Mouse (Mus musculus): ENCODE data around the gene Klf15. TPM values are rescaled to one million over a fixed set of nuclear protein-coding genes. Genes with fewer than 3 reads are reported as not detected.

Klf15 gene
- total RNA-seq, 2 experiments from 2014 or later, result 32.2 to 52.2 TPM

- peak; percentile 78 to 82 for DNase-seq (ENCODE audit: low spot score in 2 of 2)
Observed at GRCm38 (mm10) chr6:90463228-90463862, 969 bp downstream of the Klf15 start.

GRCm38 (mm10) chr6:90463890-90464421 lies 1.6 kb downstream of the Klf15 start:
- no peak for DNase-seq (ENCODE audit: low spot score in 2 of 2)

- no peak for DNase-seq (ENCODE audit: low spot score in 2 of 2)
Observed at GRCm38 (mm10) chr6:90465028-90465640, 2.8 kb downstream of the Klf15 start.

GRCm38 (mm10) chr6:90466079-90466478 lies 3.7 kb downstream of the Klf15 start:
- DNase-seq (ENCODE audit: low spot score in 2 of 2), result peak; percentile 26 to 50

- DNase-seq (ENCODE audit: low spot score in 2 of 2), result no peak
Observed at GRCm38 (mm10) chr6:90466847-90467410, 4.6 kb downstream of the Klf15 start.

- no peak for DNase-seq (ENCODE audit: low spot score in 2 of 2)
Observed at GRCm38 (mm10) chr6:90468216-90468615, 5.8 kb downstream of the Klf15 start.

GRCm38 (mm10) chr6:90469041-90469440 lies 6.7 kb downstream of the Klf15 start:
- DNase-seq (ENCODE audit: low spot score in 2 of 2), result no peak

GRCm38 (mm10) chr6:90470255-90470654 lies 7.9 kb downstream of the Klf15 start:
- no peak for DNase-seq (ENCODE audit: low spot score in 2 of 2)

GRCm38 (mm10) chr6:90470947-90471541 lies 8.7 kb downstream of the Klf15 start:
- DNase-seq (ENCODE audit: low spot score in 2 of 2), result no peak

GRCm38 (mm10) chr6:90472079-90472478 lies 9.7 kb downstream of the Klf15 start:
- no peak for DNase-seq (ENCODE audit: low spot score in 2 of 2)

GRCm38 (mm10) chr6:90472697-90473096 lies 10.3 kb downstream of the Klf15 start:
- no peak for DNase-seq (ENCODE audit: low spot score in 2 of 2)

- DNase-seq (ENCODE audit: low spot score in 2 of 2), result no peak
Observed at GRCm38 (mm10) chr6:90473630-90474360, 11.4 kb downstream of the Klf15 start.

GRCm38 (mm10) chr6:90474361-90474750 lies 12.0 kb downstream of the Klf15 start:
- no peak for DNase-seq (ENCODE audit: low spot score in 2 of 2)

GRCm38 (mm10) chr6:90475176-90475853 lies 12.9 kb downstream of the Klf15 start:
- DNase-seq (ENCODE audit: low spot score in 2 of 2), result no peak

GRCm38 (mm10) chr6:90475854-90476212 lies 13.5 kb downstream of the Klf15 start:
- no peak for DNase-seq (ENCODE audit: low spot score in 2 of 2)

- no peak for DNase-seq (ENCODE audit: low spot score in 2 of 2)
Observed at GRCm38 (mm10) chr6:90476941-90477518, 14.7 kb downstream of the Klf15 start.

- no peak for DNase-seq (ENCODE audit: low spot score in 2 of 2)
Observed at GRCm38 (mm10) chr6:90484249-90484648, 21.9 kb downstream of the Klf15 start.

- DNase-seq (ENCODE audit: low spot score in 2 of 2), result no peak
Observed at GRCm38 (mm10) chr6:90484876-90485275, 22.5 kb downstream of the Klf15 start.

GRCm38 (mm10) chr6:90486176-90486921 lies 24.0 kb downstream of the Klf15 start, which contains the start of gene Aldh1l1:
Aldh1l1 (plus strand) TSS chr6:90486427.
- no peak for DNase-seq (ENCODE audit: low spot score in 2 of 2)

GRCm38 (mm10) chr6:90487531-90487930 lies 25.2 kb downstream of the Klf15 start:
- no peak for DNase-seq (ENCODE audit: low spot score in 2 of 2)

Data from adrenal gland, adult 18-20 months (tissue).